Mouse (Mus musculus) lung, postnatal 0 days (tissue): Measurements from ENCODE around the gene Vps13c.

Experiments
- CTCF ChIP-seq: IDR thresholded peaks from 2 replicates; pipeline ENCODE4 v1.5.1; 2016; ENCODE audit warnings: antibody characterized with exemption, mild to moderate bottlenecking
- EP300 ChIP-seq: IDR thresholded peaks from 2 replicates; pipeline ENCODE4 v1.6.1; 2016; ENCODE audit warnings: antibody characterized with exemption, mild to moderate bottlenecking, control low read depth

GRCm38 (mm10) chr9:67883349-67883984 is 43.3 kb downstream of the Vps13c start:
- TF ChIP-seq CTCF: no peak
- no peak for TF ChIP-seq EP300
